In genomic region chr5:143690926-143691325, GRCm38 (mm10) we compare ENCODE assay signal across 18 mouse cellular contexts. TPM values are rescaled to one million over a fixed set of nuclear protein-coding genes. Genes with fewer than 3 reads are reported as not detected.
DNase-seq lines count a peak whose midpoint lies in the region; ATAC-seq lines count a peak whose summit lies in the region.
"Had no signal": no experiment of that assay in that cellular context is flagged by ENCODE, and none has a peak within 500 bp of the region (broad histone marks: within the 10 kb centered on the region; RNA-seq: fewer than 3 reads in every experiment).

No protein-coding gene starts in this region.

- peaks cover 56% of the 10 kb centered on the region for H3K36me3 ChIP-seq in embryonic facial prominence, embryonic 15.5 days

- no peaks in the 10 kb centered on the region for H3K27me3 ChIP-seq in embryonic facial prominence, embryonic 15.5 days
- H3K27me3 ChIP-seq: limb, embryonic 13.5 days; liver, embryonic 15.5 days; neural tube, embryonic 12.5 days had no signal

- no peak overlapping the region for H3K4me2 ChIP-seq in embryonic facial prominence, embryonic 15.5 days (replicated peaks)
- H3K4me2 ChIP-seq: hindbrain, embryonic 14.5 days; limb, embryonic 13.5 days; liver, embryonic 15.5 days; neural tube, embryonic 12.5 days had no signal

- H3K27ac ChIP-seq in embryonic facial prominence, embryonic 15.5 days (replicated peaks): 0 out of 2 replicates have a peak overlapping the region, but pooled peaks have one; percentile 22
- H3K27ac ChIP-seq: hindbrain, embryonic 14.5 days; limb, embryonic 13.5 days; liver, embryonic 15.5 days; neural tube, embryonic 12.5 days had no signal

- no peak overlapping the region for H3K4me3 ChIP-seq in embryonic facial prominence, embryonic 15.5 days (replicated peaks)
- H3K4me3 ChIP-seq: erythroblast, embryonic 14.5 days; limb, embryonic 13.5 days; liver, embryonic 15.5 days; neural tube, embryonic 12.5 days had no signal

- H3K4me1 ChIP-seq in embryonic facial prominence, embryonic 15.5 days: no peaks in the 10 kb centered on the region
- H3K4me1 ChIP-seq: limb, embryonic 13.5 days; neural tube, embryonic 12.5 days had no signal

- H3K9me3 ChIP-seq in embryonic facial prominence, embryonic 15.5 days (replicated peaks): no peaks in the 10 kb centered on the region
- H3K9me3 ChIP-seq: limb, embryonic 13.5 days; liver, embryonic 15.5 days; neural tube, embryonic 12.5 days had no signal

- no peak overlapping the region for H3K9ac ChIP-seq in embryonic facial prominence, embryonic 15.5 days
- H3K9ac ChIP-seq: hindbrain, embryonic 14.5 days; limb, embryonic 13.5 days; liver, embryonic 15.5 days; neural tube, embryonic 12.5 days had no signal

- ATAC-seq in embryonic facial prominence, embryonic 15.5 days (ENCODE audit: insufficient number of reproducible peaks, low FRiP score, low TSS enrichment, low read depth): no peak

- WGBS in embryonic facial prominence, embryonic 15.5 days: 75% methylated on average over 5 of the region's 5 CpGs

- peak; percentile 32 to 63 for DNase-seq in frontal cortex, postnatal 25 days (ENCODE audit: low spot score in 2 of 2)
- peak; percentile 57 to 68 for DNase-seq in layer of hippocampus, postnatal 36 days
- peak; percentile 59 for DNase-seq in right cerebral cortex, postnatal 14 days
- no peak for DNase-seq in kidney, adult 11 months
- no peak for DNase-seq in thymus, postnatal 0 days (ENCODE audit: low spot score)
- no peak for DNase-seq in gastrocnemius, adult 18-20 months (ENCODE audit: low spot score)
- DNase-seq: adrenal gland, adult 2 months; cerebellum, adult 9-10 months; embryo, embryonic 11 days; heart, adult 18-20 months; kidney, adult 18-20 months; thymus, postnatal 36 days had no signal

RNA-seq across cellular contexts. Expression of gene Usp42, which starts 41.2 kb away (rescaled TPM):
- polyA plus RNA-seq in embryonic facial prominence, embryonic 15.5 days (2015; fragmentation: Nextera tagmentation; extraction: Ambion mirVana): 17.3 and 18.1 TPM in 2 replicates
- 10 to 100 TPM; 20.4 to 21.4 TPM for total RNA-seq in layer of hippocampus, postnatal 36 days (2021)
- polyA plus RNA-seq in thymus, postnatal 0 days (2015; fragmentation: Nextera tagmentation; extraction: Ambion mirVana): 11.9 and 13.4 TPM in 2 replicates
- total RNA-seq in gastrocnemius, adult 18-20 months (2021): 1 to 10 TPM; 5.3 to 5.5 TPM

Comparison
In these comparisons a context has a peak if more than half of its experiments do, and no peak if none do; other contexts are left out.
1. DNase-seq: peak in frontal cortex, postnatal 25 days (2 of 2), layer of hippocampus, postnatal 36 days (2 of 2) and right cerebral cortex, postnatal 14 days (single experiment); none in kidney, adult 11 months (single experiment), thymus, postnatal 0 days (single experiment) and gastrocnemius, adult 18-20 months (single experiment).